Mouse (Mus musculus) thymus, postnatal 0 days (tissue): ENCODE results near the gene Mast1. TPM values are rescaled to one million over a fixed set of nuclear protein-coding genes. Genes with fewer than 3 reads are reported as not detected.
"Not testable (repeated sequence)": the region's sequence is repeated elsewhere in the genome, so short reads cannot be mapped to it uniquely, and the experiment has no call there.

Experiments
- DNase-seq: peaks from one replicate; pipeline ENCODE4 v3.0.0-alpha.2; 2015; ENCODE audit warnings: low spot score
- polyA plus RNA-seq: library from polyadenylated mRNA; unstranded; fragments of >200 nt; fragmentation: Nextera tagmentation; extraction: Ambion mirVana; gene quantifications from 2 replicates; pipeline ENCODE4 v1.2.1, GENCODE M21; 2015

Mast1 gene
- polyA plus RNA-seq, 1 experiment from 2014 or later: 0.08 TPM

DNA sequence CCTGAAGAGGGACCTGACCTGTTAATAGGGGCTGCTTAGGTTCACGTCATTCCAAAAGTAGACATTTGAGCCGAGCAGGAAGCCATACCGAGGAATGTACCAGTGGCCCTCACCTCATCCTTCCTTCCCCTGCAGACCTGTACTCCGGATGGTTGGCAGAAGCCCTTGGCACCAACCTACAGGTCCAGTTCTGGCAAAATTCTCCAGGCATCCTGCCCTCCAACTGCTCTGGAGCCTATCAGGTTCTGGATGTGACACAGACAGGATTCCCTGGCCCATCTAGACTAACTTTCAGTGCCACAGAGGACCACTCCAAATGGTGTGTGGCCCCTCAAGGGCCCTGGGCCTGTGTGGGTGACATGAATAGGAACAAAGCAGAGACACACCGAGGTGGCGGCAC lies 26.6 kb downstream of the Mast1 start:
- no peak for DNase-seq

DNA sequence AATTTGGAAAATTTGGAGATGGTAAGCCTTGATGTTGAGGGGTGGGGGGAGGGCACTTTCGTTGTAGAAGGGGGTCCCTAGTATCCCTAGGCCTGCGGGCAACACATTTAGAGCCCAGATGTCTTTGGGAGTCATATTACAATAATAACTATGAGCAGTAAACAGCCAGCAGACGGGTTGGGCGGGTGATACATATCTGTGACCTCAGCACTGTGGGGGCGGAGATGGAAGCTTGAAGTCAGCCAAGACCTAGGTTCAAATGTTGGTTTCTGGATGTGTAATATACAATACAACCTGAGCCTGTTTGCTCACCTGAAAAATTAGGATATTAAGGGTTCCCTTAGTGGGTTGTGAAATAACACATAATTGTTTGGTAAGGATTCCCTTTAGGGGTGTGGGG lies 27.2 kb downstream of the Mast1 start:
- no peak for DNase-seq

DNA sequence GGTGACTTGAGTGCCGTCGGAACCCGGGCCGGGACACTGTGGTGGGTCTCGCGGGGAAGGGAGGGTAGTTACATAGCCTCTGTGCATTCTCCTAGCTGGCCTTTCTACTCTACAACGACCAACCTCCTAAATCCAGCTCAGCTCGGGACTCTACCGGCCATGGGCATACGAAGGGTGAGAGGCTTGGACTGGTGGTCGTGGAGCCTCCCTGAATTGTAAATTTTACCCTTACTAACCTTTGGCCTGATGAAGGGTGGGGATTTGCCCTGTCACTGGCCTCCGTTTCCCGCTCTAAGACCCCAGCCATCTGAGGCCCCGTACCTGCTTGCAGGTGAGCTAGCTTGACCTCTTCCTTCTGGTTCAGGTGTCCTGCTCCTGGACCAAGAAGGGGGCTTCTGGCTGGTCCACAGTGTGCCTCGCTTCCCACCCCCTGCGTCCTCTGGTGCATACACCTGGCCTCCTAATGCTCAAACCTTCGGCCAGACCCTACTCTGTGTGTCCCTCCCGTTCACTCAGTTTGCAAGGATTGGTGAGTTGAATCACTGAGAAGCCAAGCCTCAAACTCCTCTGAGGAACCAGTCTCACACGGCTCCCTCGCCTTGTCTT lies 27.9 kb downstream of the Mast1 start:
- no peak for DNase-seq

DNA sequence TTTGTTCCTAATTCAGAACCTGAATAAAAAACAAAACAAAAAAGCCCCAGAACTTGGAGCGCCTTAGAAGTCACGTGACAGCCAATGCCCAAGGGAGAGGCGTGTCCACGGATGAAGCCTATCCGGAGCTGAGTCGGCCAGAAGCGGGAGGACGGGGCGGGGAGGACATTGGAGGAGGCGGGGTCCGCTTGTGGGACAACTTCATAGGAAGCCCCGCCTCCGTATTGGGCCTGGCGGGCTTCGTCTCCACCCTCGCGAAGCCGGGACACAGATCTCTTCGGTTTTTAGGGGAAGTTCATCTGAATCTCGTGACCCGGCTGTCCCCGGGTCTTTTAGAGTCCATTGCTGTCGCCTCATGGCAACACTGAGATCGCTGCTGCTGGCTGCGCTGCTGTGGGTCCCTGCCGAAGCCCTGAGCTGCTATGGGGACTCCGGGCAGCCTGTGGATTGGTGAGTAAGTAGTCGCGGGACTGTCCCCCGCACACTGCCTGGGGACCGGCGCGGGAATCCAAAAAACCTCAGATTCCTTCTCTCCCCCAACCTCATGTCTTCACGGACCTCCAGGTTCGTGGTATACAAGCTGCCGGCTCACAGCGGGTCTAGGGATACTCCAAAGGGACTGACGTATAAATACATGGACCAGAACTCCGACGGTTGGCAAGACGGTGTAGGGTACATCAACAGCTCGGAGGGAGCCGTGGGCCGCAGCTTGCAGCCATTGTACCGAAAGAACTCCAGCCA lies 28.6 kb downstream of the Mast1 start, which contains the start of gene Dnase2a:
TSS of gene Dnase2a (plus strand) at position 140 of the 741 bp plus-strand sequence.
- DNase-seq: peak; percentile 83

DNA sequence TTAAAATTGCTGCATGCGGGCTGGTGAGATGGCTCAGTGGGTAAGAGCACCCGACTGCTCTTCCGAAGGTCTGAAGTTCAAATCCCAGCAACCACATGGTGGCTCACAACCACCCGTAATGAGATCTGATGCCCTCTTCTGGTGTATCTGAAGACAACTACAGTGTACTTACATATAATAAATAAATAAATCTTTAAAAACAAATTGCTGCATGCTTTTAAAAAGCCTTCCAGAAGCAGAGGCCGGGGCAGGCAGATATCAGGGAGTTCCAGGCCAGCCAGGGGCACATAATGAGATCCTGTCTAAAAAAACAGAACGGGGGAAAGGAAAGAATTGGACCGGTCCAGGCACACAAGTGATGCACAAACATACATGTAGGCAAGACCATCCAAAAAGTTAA lies 29.2 kb downstream of the Mast1 start:
- DNase-seq: not testable (repeated sequence)

DNA sequence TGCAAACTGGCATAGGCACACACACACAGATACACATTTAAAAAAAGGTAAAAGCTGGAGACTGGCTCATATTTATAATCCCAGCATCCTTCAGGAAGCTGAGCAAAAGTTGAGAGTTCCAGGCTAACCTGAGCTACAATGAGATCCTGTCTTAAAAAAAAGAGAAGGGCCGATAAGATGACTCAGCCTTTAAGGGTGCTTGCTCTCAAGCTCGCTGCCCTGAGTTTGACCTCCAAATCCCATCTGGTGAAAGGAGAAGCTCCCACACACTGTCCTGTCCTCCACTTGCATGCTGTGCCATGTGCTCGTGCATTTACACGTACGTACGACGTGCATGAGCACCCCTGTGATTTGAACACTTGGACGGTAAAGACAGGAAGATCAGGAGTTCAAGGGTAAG lies 29.7 kb downstream of the Mast1 start:
- DNase-seq: no peak

DNA sequence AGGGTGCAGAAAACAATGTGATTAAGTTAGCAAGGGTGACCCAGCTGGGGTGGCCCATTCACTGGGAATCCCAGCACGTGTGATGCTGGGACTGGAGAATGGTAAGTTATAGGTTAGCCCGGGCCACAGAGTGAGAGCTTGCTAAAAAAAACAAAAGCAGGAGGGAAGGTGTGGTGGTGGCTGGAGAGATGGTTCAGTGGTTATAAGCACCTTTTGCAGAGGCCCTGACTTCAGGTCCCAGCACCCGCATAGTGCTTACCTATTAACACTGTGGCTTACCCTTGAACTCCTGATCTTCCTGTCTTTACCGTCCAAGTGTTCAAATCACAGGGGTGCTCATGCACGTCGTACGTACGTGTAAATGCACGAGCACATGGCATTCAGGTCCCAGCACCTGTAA lies 30.1 kb downstream of the Mast1 start:
- no peak for DNase-seq

DNA sequence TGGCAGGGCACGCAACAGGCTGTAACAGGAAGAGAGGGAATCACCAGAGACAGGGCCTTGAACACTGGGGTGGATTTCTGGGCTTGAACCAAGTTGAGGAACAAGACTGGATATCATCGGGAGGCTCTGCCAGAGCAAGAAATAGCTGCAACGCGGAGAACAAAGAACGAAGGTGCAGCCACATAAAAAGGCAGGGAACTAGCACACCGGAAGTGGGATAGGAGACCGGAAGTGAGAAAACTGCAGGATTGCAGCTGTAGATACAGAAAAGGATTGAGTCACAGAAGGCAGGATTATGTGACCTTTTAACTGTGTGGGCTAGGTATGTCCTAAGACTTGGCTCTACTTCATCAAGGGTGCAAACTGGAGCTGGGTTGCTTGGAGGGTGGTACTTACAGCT lies 32.8 kb downstream of the Mast1 start:
- peak; percentile 54 for DNase-seq

DNA sequence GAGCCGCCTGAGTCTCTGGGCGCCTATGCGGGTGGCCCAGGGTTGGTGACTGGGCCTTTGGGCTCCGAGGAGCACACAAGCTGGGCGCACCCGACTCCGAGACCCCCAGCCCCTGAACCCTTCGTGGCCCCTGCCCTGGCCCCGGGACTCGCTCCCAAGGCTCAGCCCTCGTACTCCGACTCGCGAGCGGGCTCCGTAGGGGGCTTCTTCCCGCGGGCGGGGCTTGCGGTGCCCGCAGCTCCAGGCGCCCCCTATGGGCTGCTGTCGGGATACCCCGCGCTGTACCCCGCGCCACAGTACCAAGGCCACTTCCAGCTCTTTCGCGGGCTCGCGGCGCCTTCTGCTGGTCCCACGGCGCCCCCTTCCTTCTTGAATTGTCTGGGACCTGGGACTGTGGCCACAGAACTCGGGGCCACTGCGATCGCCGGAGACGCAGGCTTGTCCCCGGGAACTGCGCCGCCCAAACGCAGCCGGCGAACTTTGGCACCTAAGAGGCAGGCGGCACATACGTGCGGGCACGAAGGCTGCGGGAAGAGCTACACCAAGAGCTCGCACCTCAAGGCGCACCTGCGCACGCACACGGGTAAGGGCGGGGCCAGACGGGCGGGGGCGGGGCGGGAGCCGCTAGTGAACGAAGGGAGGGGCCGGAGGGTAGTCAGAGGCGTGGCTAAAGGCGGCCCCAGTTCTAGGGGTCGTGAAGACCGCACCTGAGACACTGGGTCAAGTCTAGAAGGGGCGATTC lies 34.1 kb downstream of the Mast1 start:
- DNase-seq: peak; percentile 91

DNA sequence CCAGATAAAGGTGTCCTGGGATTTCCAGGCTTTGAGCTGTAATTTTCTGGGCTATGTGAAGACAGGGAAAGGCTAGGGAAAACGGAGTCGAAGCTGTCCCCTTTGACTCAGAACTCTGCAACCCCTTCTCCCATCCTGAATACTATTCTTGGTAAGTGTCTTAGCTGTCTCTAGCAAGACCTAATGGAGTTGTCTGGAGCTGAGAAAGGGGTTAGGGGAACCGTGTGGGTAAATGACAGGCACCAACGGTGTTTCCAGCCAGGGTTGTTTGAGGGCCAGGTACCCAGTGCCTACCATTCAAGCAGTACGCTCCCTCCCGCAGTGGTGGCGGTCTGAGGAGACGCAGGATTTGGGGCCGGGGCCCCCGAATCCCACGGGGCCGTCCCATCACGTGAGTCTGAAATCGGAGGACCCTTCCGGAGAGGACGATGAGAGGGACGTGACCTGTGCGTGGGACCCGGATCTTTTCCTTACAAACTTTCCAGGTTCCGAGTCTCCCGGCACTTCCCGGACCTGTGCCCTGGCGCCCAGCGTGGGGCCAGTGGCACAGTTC lies 34.7 kb downstream of the Mast1 start:
- no peak for DNase-seq

DNA sequence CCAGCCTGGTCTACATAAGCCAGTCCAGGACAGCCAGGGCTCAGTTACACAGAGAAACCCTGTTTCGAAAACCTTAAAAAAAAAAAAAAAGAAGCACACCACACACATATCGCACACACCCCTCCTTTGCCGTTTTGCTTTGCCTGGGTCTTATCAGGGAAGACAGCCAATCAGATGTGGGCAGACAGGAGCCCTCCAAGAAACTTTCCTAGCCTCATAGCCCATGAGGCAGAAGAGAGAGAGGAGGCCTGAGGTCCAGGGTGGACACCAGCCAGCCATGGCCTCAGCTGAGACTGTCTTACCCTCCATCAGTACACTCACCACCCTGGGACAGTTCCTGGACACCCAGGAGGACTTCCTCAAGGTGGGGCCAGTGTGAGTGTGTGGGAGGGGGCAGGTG lies 35.4 kb downstream of the Mast1 start, which contains the start of gene Klf1:
TSS of gene Klf1 (plus strand) at position 177 of the 400 bp plus-strand sequence.
- DNase-seq: no peak

DNA sequence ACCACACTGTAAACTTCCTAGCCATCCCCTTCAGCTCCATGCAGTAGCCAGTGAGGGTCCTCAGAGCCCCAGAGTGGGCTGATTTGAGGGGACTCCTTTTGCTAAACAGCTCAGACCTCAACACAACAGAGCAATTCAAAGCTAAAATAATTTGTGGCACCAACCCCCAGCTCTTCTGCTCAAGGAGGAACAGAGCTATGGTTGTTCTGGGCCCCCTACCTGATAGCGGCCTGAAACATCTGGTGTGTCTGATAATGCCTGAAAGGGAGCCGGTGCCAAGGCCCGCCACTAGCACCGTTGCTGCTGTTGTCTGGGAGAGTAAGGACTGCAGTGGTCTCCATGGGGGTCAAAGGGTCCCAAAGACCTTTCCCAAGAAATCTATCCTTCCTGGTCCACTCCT lies 36.1 kb downstream of the Mast1 start:
- no peak for DNase-seq

DNA sequence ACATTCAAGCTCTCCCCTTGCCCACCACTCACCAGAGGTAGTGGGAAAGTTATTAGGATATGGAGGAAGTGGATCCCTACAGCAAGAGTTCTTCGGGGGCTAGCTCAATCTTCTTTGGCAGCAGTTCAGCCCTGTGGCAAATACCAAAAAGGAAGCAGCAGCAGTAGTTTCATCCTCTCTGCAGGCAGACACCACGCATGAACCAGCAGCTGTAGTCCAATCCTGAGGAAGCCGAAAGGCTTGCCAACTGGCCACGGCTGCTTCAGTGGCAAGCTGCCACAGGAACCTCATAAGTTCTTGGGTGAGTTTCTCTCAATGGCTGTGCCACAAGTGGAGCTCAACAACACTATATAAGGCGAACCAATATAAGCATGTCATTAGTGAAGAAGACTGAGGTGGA lies 41.2 kb downstream of the Mast1 start:
- no peak for DNase-seq

DNA sequence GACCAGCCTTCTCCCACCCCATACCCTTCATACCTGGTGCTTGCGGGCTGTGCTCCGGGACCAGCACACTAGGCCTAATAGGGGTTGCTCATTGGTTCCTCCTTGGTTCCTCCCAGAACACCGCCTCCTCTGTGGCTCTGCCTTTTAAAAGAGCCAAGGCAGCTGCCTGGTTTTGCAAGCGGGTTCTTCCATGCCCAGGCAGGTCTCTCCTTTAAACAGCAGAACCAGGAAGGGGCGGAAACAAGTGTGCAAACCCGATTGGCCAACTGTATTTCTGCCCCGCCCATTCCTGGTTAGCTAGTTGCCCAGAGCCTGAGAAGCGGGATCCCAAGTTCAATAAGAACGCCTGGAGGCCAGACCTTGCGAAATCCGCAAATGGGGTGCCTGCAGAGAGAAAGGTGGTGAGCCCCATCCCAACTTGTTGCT lies 43.4 kb downstream of the Mast1 start, which contains the start of gene Gcdh:
TSS of gene Gcdh (minus strand) at position 213 of the 426 bp plus-strand sequence.
- peak; percentile 92 for DNase-seq

DNA sequence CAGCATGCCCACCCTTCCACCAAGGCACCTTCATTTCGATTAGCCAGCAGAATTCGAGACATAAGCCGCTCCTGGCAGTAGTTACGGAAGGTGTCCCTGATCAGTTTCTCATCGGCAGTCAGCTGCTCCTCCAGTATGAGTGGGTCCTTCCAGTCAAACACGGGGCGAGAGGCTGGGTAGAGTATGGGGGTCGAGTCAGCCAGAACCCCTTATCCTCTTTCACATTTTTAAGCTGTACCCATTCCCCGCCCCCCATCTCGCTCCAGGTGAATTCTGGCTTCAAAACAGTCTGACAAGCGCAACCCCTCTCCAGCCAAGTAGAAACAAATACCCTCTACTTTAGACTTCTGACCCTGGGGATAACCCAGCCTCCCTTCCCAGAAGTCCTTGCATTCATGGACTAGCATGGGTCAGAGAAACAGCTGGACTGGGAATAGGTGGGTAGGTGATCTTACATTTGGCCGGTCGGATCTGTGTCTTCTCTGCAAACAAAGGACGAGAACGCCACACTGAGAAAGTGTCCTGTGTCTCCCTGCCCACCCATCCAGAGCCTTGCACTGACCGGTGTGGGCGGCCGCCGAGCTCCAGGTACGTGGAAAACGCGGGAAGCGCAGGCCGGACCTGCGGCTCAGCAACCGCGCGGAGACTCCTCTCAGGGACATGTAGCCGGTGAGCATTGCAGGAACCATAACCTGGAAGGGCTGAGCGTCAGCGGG lies 44.0 kb downstream of the Mast1 start:
- no peak for DNase-seq

DNA sequence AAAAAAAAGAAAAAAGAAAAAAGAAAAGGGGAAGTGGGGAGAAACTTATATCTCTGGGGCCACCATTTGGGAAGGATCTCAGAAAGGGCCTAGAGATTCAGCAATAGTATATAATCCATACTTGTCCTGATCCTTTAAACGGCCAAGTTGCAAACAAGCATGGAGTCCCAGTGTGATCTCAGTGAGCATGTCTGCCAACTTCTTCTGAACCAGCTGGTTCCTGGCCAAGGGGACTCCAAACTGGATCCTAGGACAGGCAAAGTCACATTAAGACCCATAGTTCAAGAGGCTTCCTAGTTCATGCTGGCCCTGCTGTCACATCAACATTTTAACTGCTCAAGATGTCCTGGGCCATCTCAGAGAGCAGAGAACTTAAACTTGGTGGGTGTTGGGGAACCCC lies 48.0 kb downstream of the Mast1 start:
- no peak for DNase-seq

DNA sequence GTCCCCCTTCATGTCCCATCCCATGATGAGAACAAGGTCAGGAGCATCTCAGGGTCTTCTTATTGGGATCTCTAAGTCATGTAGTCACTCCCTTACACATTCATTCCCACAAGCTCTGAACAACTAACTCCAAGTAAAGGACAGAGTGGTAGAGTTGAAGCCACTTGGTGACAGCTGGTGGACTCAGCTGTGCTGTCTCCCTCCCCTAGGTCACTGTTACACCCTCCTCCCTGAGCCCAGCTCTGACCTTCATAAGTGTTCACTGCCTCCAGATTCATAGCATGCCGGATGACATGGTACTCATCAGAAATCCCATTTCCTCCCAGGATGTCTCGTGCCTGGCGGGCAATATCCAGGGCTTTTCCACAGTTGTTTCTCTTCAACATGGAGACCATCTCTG lies 48.9 kb downstream of the Mast1 start:
- no peak for DNase-seq

DNA sequence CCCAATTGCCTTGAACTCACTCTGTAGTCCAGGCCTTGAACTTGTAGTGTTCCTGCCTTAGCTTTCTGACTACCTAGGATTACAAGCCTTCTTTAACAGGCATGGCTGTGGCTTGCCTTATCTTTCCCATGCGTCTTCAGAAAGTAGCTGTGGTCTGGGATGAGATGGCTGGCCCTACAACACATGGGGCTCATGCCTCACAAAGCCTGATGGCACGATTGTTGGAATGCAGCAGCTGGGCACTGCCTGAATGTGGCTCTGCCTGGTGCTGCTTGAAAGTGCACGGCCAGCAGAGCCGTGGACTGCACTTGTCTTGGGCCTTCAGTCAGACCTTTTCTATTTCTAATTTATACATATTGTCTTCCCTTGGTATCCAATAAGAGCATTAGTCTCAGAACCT lies 52.4 kb downstream of the Mast1 start:
- no peak for DNase-seq

DNA sequence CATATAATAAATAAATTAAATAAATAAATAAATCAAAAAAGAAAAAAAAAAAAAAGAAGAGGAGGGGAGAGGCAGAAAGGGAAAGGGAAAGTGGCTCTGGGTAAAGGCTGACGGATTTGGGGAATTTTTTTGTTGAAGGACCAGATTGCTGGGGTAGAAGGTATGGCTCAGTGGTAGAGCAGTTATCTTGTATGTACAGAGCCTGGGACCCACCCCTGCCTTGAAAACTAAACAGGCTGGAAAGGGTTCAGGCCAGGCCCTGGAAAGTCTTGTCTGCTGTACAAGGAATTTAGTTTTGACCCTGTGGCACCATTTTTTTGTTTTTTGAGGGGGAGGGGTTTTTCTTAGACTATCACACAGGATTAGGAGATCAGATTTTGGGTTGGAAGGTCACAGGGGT lies 58.2 kb downstream of the Mast1 start:
- no peak for DNase-seq

DNA sequence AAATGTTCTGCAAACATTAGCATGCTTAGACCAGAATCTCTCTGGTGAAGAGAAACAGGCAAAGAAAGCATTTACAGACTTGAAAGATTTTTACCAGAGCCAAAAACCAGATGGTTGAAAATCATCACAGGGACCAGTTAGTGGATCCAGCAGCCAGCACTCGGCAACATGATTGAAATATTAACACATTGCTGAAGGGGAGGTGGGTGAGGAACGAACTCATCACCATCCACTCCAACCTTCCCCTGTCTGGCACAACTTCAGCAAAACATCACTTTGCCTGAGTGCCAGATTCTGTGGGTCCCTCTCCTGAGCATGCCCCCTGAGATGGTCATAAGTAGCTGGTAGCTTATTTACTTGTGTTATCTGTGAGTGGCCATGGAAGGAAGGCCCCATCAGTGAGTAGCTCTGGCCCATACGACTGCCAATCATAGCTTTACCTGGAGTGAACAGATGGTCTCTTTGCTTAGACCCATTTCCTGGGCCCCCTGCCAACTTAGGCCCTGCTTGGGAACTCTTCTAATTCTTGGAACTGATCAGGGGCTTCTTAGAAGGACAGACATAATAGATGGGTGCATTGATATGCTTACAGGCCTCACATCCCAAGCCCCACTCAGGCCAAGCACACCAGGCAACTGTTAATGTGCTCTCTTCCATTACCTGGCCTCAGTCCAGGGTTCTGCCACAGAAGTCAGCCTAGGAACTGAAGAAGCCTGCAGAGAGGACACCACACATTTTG lies 59.7 kb downstream of the Mast1 start:
- no peak for DNase-seq

DNA sequence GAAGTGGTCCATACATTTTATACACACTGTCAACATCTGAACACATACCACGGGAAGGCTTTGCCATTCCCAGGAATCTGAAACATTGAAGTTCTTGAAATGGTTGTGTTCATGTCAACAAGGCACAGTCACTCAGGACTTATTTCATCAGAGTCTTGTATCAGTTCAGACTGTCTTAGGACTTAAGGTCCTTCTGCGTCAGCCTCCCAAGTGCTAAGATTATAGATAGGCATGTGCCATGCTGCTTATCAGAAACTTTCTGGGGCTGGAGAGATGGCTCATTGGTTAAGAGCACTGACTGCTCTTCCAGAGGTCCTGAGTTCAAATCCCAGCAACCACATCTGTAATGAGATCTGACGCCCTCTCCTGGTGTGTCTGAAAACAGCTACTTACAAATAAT lies 62.8 kb downstream of the Mast1 start:
- DNase-seq: no peak
